Mouse (Mus musculus): ENCODE measurements around the gene Gm13871. TPM values are rescaled to one million over a fixed set of nuclear protein-coding genes. Genes with fewer than 3 reads are reported as not detected.
"Not testable (repeated sequence)": the region's sequence is repeated elsewhere in the genome, so short reads cannot be mapped to it uniquely, and the experiment has no call there.

The Gm13871 gene
- polyA plus RNA-seq (2015; fragmentation: Nextera tagmentation; extraction: Ambion mirVana): not detected in 2 replicates

- no CpG with 5 or more reads among the region's 4 CpGs for WGBS
- H3K4me3 ChIP-seq; H3K4me2 ChIP-seq; H3K9me3 ChIP-seq (replicated peaks); H3K9ac ChIP-seq; H3K36me3 ChIP-seq (ENCODE audit: poor library complexity, severe bottlenecking); H3K4me1 ChIP-seq; H3K27ac ChIP-seq; ATAC-seq; H3K27me3 ChIP-seq: not testable (repeated sequence)
These were observed at the start of gene Gm13871 for GRCm38 (mm10) chr4:73905853-73906252. TSS of gene Gm13871 (minus strand) at chr4:73905953.

- H3K36me3 ChIP-seq (ENCODE audit: poor library complexity, severe bottlenecking): no peaks in the 10 kb centered on the region
- no peaks in the 10 kb centered on the region for H3K4me1 ChIP-seq
- 86% methylated on average over 8 of the region's 8 CpGs for WGBS
- no peaks in the 10 kb centered on the region for H3K9me3 ChIP-seq (replicated peaks)
- H3K4me2 ChIP-seq: no peak within 1 kb of the TSS
- H3K9ac ChIP-seq: no peak within 1 kb of the TSS
- no peak for ATAC-seq
- H3K27me3 ChIP-seq: no peaks in the 10 kb centered on the region
- H3K27ac ChIP-seq: no peak within 1 kb of the TSS
- no peak within 1 kb of the TSS for H3K4me3 ChIP-seq
These were observed 44.7 kb upstream of the Gm13871 start, which contains the start of gene 2310002L09Rik for GRCm38 (mm10) chr4:73950375-73950896. TSS of gene 2310002L09Rik (minus strand) at chr4:73950846.

GRCm38 (mm10) chr4:73920660-73921059, 14.9 kb upstream of the Gm13871 start, which contains the start of gene Gm11756:
TSS of gene Gm11756 (minus strand) at chr4:73920760.
- not testable (repeated sequence) for H3K4me3 ChIP-seq; H3K36me3 ChIP-seq (ENCODE audit: poor library complexity, severe bottlenecking); H3K27ac ChIP-seq; H3K4me2 ChIP-seq; H3K27me3 ChIP-seq; H3K9me3 ChIP-seq (replicated peaks); ATAC-seq; H3K4me1 ChIP-seq; H3K9ac ChIP-seq
- 78% methylated on average over 6 of the region's 6 CpGs for WGBS

- H3K4me2 ChIP-seq; ATAC-seq; H3K9me3 ChIP-seq (replicated peaks); H3K9ac ChIP-seq; H3K36me3 ChIP-seq (ENCODE audit: poor library complexity, severe bottlenecking); H3K27me3 ChIP-seq; H3K4me3 ChIP-seq; H3K4me1 ChIP-seq; H3K27ac ChIP-seq: not testable (repeated sequence)
- WGBS: no CpG with 5 or more reads among the region's 4 CpGs
These were observed 14.7 kb downstream of the Gm13871 start, which contains the start of gene Gm11757 for GRCm38 (mm10) chr4:73891012-73891411. TSS of gene Gm11757 (minus strand) at chr4:73891112.

- not testable (repeated sequence) for H3K27ac ChIP-seq; H3K27me3 ChIP-seq; H3K4me2 ChIP-seq; H3K4me1 ChIP-seq; H3K9me3 ChIP-seq (replicated peaks); H3K9ac ChIP-seq; H3K4me3 ChIP-seq; H3K36me3 ChIP-seq (ENCODE audit: poor library complexity, severe bottlenecking); ATAC-seq
- WGBS: no CpG with 5 or more reads among the region's 4 CpGs
These were observed 29.6 kb downstream of the Gm13871 start, which contains the start of gene Gm11758 for GRCm38 (mm10) chr4:73876166-73876565. TSS of gene Gm11758 (minus strand) at chr4:73876266.

Other genes with a start within 250 kb of the Gm13871 start
- not detected in 2 replicates for gene Gm11239, start 237.6 kb downstream of the Gm13871 start, polyA plus RNA-seq (2015; fragmentation: Nextera tagmentation; extraction: Ambion mirVana)
- not detected in 2 replicates for gene Gm428, start 222.4 kb downstream of the Gm13871 start, polyA plus RNA-seq (2015; fragmentation: Nextera tagmentation; extraction: Ambion mirVana)
- 0.06 and 0.08 TPM in 2 replicates for gene Rasef, start 115.0 kb downstream of the Gm13871 start, polyA plus RNA-seq (2015; fragmentation: Nextera tagmentation; extraction: Ambion mirVana)
- gene Gm11758, start 29.7 kb downstream of the Gm13871 start, polyA plus RNA-seq (2015; fragmentation: Nextera tagmentation; extraction: Ambion mirVana): not detected in 2 replicates
- gene Gm11757, start 14.8 kb downstream of the Gm13871 start, polyA plus RNA-seq (2015; fragmentation: Nextera tagmentation; extraction: Ambion mirVana): not detected in 2 replicates
- gene Gm11756, start 14.8 kb upstream of the Gm13871 start, polyA plus RNA-seq (2015; fragmentation: Nextera tagmentation; extraction: Ambion mirVana): not detected in 2 replicates
- not detected in 2 replicates for gene 2310002L09Rik, start 44.9 kb upstream of the Gm13871 start, polyA plus RNA-seq (2015; fragmentation: Nextera tagmentation; extraction: Ambion mirVana)
- 7.3 and 11.7 TPM in 2 replicates for gene Frmd3, start 107.5 kb upstream of the Gm13871 start, polyA plus RNA-seq (2015; fragmentation: Nextera tagmentation; extraction: Ambion mirVana)